Comparison of ENCODE assay signal across 20 mouse cellular contexts in the genomic region with DNA sequence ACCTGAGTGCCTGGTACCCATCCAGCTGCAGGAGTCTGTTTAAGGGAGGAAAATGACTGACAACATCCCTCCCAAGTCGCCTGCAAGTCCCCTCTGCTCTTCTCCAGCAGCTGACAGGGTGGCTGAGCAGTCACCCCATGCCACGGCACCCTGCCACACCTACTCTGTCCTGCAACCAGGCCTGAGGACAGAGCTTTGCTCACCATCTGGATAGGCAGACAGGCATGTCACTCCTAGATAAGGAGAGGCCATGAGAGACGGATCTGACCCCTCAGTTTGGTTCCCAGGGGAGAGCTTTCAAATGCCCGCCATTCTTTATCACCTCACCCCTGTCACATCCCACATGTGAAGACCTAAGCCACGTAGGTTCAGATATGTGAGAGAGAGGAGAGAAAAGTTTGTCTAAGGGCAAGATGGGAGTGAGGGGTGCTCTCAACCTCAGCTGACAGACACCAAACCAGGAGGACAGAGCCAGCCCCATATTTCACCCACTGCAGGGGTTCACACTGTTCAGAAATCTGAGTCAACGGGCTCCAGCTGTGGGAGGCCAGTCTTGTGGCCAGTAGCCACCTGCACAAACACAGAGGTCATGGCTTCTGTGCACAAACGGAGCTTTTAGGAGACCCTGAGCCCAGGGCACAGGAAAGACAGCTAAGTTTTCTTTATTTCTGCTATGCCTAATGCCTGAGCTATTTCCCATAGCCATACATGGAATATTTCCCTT.
DNase-seq lines count a peak whose midpoint lies in the region; ATAC-seq lines count a peak whose summit lies in the region.
"Had no signal": no experiment of that assay in that cellular context is flagged by ENCODE, and none has a peak within 500 bp of the region (broad histone marks: within the 10 kb centered on the region; RNA-seq: fewer than 3 reads in every experiment).

No protein-coding gene starts in this region.

- peaks cover 4% of the 10 kb centered on the region; the same call in 1 of the 2 replicates for H3K9me3 ChIP-seq in kidney, embryonic 14.5 days (ENCODE audit: control insufficient read depth, low read length)
- peaks cover 6% of the 10 kb centered on the region; the same call in 1 of the 2 replicates for H3K9me3 ChIP-seq in midbrain, embryonic 13.5 days
- no peaks in the 10 kb centered on the region for H3K9me3 ChIP-seq in midbrain, embryonic 15.5 days
- H3K9me3 ChIP-seq: intestine, embryonic 15.5 days had no signal

- no peak overlapping the region for H3K4me3 ChIP-seq in kidney, embryonic 14.5 days (ENCODE audit: low read length)
- H3K4me3 ChIP-seq in midbrain, embryonic 13.5 days (replicated peaks): no peak overlapping the region
- H3K4me3 ChIP-seq in midbrain, embryonic 15.5 days: no peak overlapping the region
- H3K4me3 ChIP-seq: gastrocnemius, adult 2 months; intestine, embryonic 15.5 days had no signal

- no peak overlapping the region for H3K9ac ChIP-seq in kidney, embryonic 14.5 days (ENCODE audit: low read depth, low read length)
- H3K9ac ChIP-seq in midbrain, embryonic 13.5 days (replicated peaks): 0 out of 2 replicates have a peak overlapping the region, but pooled peaks have one; percentile 3
- no peak overlapping the region for H3K9ac ChIP-seq in midbrain, embryonic 15.5 days
- H3K9ac ChIP-seq: forebrain, postnatal 0 days; intestine, embryonic 15.5 days; liver, embryonic 14.5 days had no signal

- no peak for DNase-seq in kidney, postnatal 14 days
- peak; percentile 75 for DNase-seq in embryo, embryonic 10.5 days (ENCODE audit: low spot score)
- peak; percentile 66 for DNase-seq in mesoderm, embryonic 11.5 days (ENCODE audit: low read depth, low spot score)
- DNase-seq in layer of hippocampus, adult 8-10 months (ENCODE audit: low spot score in 2 of 2): no peak
- DNase-seq: cerebellum, adult 9-11 months; forebrain, postnatal 0 days; gastrocnemius, adult 2 months; heart, postnatal 4 days; kidney, postnatal 25 days; retina, postnatal 1 day; right cerebral cortex, postnatal 4 days; thymus, adult 18-20 months had no signal

- WGBS in kidney, embryonic 14.5 days: 11% methylated on average over 7 of the region's 7 CpGs
- 59% methylated on average over 7 of the region's 7 CpGs for WGBS in midbrain, embryonic 13.5 days
- 56% methylated on average over 7 of the region's 7 CpGs for whole genome bisulfite sequencing in midbrain, embryonic 15.5 days

- no peak overlapping the region for H3K27ac ChIP-seq in kidney, embryonic 14.5 days (ENCODE audit: low read depth, low read length)
- no peak overlapping the region; the same call in 1 of the 2 replicates for H3K27ac ChIP-seq in midbrain, embryonic 13.5 days
- H3K27ac ChIP-seq in midbrain, embryonic 15.5 days: no peak overlapping the region
- H3K27ac ChIP-seq: gastrocnemius, adult 2 months; intestine, embryonic 15.5 days; liver, embryonic 14.5 days had no signal

- H3K4me1 ChIP-seq in kidney, embryonic 14.5 days (ENCODE audit: control insufficient read depth, insufficient read depth, low read length): 0 out of 2 replicates have a peak, but pooled peaks cover 6% of the 10 kb centered on the region
- peaks cover 9% of the 10 kb centered on the region for H3K4me1 ChIP-seq in midbrain, embryonic 13.5 days (replicated peaks)
- no peaks in the 10 kb centered on the region for H3K4me1 ChIP-seq in midbrain, embryonic 15.5 days
- H3K4me1 ChIP-seq: intestine, embryonic 15.5 days had no signal

- H3K36me3 ChIP-seq in kidney, embryonic 14.5 days (ENCODE audit: control insufficient read depth, insufficient read depth, low read length): peaks cover 4% of the 10 kb centered on the region; the same call in 1 of the 2 replicates
- H3K36me3 ChIP-seq in midbrain, embryonic 13.5 days: peaks cover 25% of the 10 kb centered on the region
- no peaks in the 10 kb centered on the region for H3K36me3 ChIP-seq in midbrain, embryonic 15.5 days (replicated peaks)
- H3K36me3 ChIP-seq: G1E had no signal

- H3K4me2 ChIP-seq in kidney, embryonic 14.5 days (replicated peaks; ENCODE audit: low read depth, low read length): no peak overlapping the region
- no peak overlapping the region for H3K4me2 ChIP-seq in midbrain, embryonic 13.5 days (replicated peaks)
- no peak overlapping the region for H3K4me2 ChIP-seq in midbrain, embryonic 15.5 days
- H3K4me2 ChIP-seq: intestine, embryonic 15.5 days had no signal

- peak; percentile 82 for ATAC-seq in kidney, embryonic 14.5 days (ENCODE audit: low FRiP score, low TSS enrichment)
- ATAC-seq in midbrain, embryonic 13.5 days: no peak
- no peak for ATAC-seq in midbrain, embryonic 15.5 days (replicated peaks)
- ATAC-seq: CD4-positive, CD25-positive, alpha-beta regulatory T cell, adult 4 months; forebrain, postnatal 0 days; intestine, embryonic 15.5 days; lung, postnatal 0 days had no signal

- no peaks in the 10 kb centered on the region for H3K27me3 ChIP-seq in kidney, embryonic 14.5 days (ENCODE audit: control insufficient read depth, insufficient read depth, low read length)
- no peaks in the 10 kb centered on the region for H3K27me3 ChIP-seq in midbrain, embryonic 13.5 days
- H3K27me3 ChIP-seq in midbrain, embryonic 15.5 days (replicated peaks): no peaks in the 10 kb centered on the region
- H3K27me3 ChIP-seq: intestine, embryonic 15.5 days had no signal

Comparison
In these comparisons a context has a peak if more than half of its experiments do, and no peak if none do; other contexts are left out.
1. DNase-seq: peak in embryo, embryonic 10.5 days (single experiment) and mesoderm, embryonic 11.5 days (single experiment); none in kidney, postnatal 14 days (single experiment) and layer of hippocampus, adult 8-10 months (0 of 2).